Mouse (Mus musculus): ENCODE results near the gene 4930438A08Rik. TPM values are rescaled to one million over a fixed set of nuclear protein-coding genes. Genes with fewer than 3 reads are reported as not detected.

Gene 4930438A08Rik
- polyA plus RNA-seq, 1 experiment from 2014 or later: 0.16 TPM

DNA sequence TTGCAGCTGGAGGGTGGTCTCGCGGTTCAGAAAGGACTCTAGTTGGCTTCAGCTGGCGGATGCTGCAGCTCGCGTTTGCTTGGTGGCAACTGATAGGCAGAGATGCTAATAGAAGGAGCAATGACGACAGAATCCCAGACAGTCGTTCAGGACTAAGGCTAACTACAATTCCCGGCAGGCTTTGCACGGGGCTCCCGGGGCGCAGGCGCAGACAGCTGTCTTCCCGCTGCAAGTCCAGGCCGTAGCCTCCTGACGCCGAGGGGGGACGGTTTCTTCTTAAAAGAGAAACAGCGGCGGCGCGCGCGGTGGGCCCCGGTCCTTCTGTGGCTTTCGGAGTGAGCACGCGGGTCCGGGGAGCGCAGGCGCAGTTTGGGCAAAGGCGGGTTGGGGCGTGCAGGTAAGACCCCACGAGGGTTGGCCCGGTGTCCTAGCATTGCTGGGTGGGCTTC, 32.3 kb downstream of the 4930438A08Rik start, which contains the start of gene Zfp692:
TSS of gene Zfp692 (plus strand) at position 210 of the 449 bp plus-strand sequence.
- ATAC-seq (peak; percentile 72), DNase-seq (ENCODE audit: low spot score) (peak; percentile 98)
- TF ChIP-seq CTCF (IDR thresholded peaks at IDR 0.05): no peak
- no peak for TF ChIP-seq EP300 (IDR thresholded peaks at IDR 0.05)
- peaks cover 10% of the 10 kb centered on the region for H3K4me1 ChIP-seq (ENCODE audit: insufficient read depth, low read depth, low read length)
- H3K4me2 ChIP-seq (replicated peaks; ENCODE audit: low read depth, low read length): peak within 1 kb of the TSS; percentile 67
- H3K4me3 ChIP-seq (ENCODE audit: low read depth, low read length): peak within 1 kb of the TSS; percentile 43
- H3K27me3 ChIP-seq (replicated peaks; ENCODE audit: insufficient read depth, low read length): no peaks in the 10 kb centered on the region
- no peak within 1 kb of the TSS for H3K9ac ChIP-seq (replicated peaks; ENCODE audit: low read depth)
- under 1% methylated on average over 34 of the region's 34 CpGs for WGBS
- no peaks in the 10 kb centered on the region for H3K9me3 ChIP-seq (ENCODE audit: low read length)
- peak within 1 kb of the TSS; percentile 6 for H3K27ac ChIP-seq (ENCODE audit: low read length)
- no peaks in the 10 kb centered on the region for H3K36me3 ChIP-seq (ENCODE audit: insufficient read depth, low read length)

DNA sequence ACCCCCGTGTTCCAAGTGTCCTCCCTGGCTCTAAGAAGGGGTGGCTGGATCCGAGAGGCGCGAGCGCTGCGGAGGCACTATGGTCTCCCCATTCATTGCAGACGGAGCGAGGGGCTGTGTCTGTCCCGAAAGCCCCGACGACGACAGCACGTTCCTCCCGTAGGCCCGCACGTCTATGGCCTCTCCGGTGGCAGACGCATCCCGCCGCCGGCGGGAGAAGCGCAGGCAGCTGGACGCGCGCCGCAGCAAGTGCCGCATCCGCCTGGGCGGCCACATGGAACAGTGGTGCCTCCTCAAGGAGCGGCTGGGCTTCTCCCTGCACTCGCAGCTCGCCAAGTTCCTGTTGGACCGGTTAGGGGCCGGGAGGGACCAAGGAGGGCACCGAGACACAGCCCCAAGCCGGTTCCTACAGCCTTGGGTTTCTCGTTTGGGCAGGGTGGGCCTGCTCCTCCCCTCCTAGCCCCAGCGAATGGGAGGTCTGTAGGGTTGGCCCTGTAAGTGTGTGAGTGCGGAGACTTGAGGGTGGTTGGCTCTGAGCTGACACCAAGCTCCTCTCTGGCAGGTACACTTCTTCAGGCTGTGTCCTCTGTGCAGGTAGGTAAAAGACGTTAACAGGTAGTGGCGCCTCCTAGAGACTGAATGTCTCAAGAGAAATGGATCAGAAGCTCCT, 32.9 kb downstream of the 4930438A08Rik start:
- TF ChIP-seq EP300 (IDR thresholded peaks at IDR 0.05) (no peak), CTCF (IDR thresholded peaks at IDR 0.05) (peak; percentile 45)
- peak; percentile 79 for DNase-seq (ENCODE audit: low spot score)
- Histone ChIP-seq H3K27me3 (replicated peaks; ENCODE audit: insufficient read depth, low read length) (no peaks in the 10 kb centered on the region), H3K36me3 (ENCODE audit: insufficient read depth, low read length) (no peaks in the 10 kb centered on the region), H3K4me1 (ENCODE audit: insufficient read depth, low read depth, low read length) (peaks cover 10% of the 10 kb centered on the region), H3K4me2 (replicated peaks; ENCODE audit: low read depth, low read length) (peak overlapping the region; percentile 67), H3K4me3 (ENCODE audit: low read depth, low read length) (peak overlapping the region; percentile 43), H3K9ac (replicated peaks; ENCODE audit: low read depth) (no peak overlapping the region), H3K27ac (ENCODE audit: low read length) (peak overlapping the region; percentile 6), H3K9me3 (ENCODE audit: low read length) (no peaks in the 10 kb centered on the region)
- ATAC-seq: peak; percentile 71
- under 1% methylated on average over 42 of the region's 42 CpGs for WGBS

DNA sequence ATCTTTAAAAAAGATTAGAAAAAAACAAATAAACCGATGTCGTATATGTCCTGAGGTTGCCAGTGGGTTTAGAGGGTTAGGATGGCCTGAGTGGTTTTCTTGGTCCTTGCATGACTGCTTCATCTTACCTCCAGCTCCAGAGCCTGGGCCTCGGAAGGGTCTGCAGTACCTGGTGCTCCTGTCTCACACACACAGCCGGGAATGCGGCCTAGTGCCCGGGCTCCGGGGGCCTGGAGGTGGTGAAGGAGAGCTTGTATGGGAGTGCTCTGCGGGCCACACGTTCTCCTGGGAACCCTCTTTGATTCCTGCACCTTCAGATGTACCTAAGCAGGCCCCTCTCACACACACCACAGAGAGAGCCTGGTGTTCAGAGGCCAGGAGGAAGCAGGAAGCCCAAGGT, 34.1 kb downstream of the 4930438A08Rik start:
- no peak overlapping the region for H3K9ac ChIP-seq (replicated peaks; ENCODE audit: low read depth)
- no peaks in the 10 kb centered on the region for H3K36me3 ChIP-seq (ENCODE audit: insufficient read depth, low read length)
- no peak overlapping the region for H3K27ac ChIP-seq (ENCODE audit: low read length)
- TF ChIP-seq EP300 (IDR thresholded peaks at IDR 0.05) (no peak), CTCF (IDR thresholded peaks at IDR 0.05) (no peak)
- H3K9me3 ChIP-seq (ENCODE audit: low read length): no peaks in the 10 kb centered on the region
- DNase-seq (ENCODE audit: low spot score): no peak
- no peak overlapping the region for H3K4me2 ChIP-seq (replicated peaks; ENCODE audit: low read depth, low read length)
- H3K4me3 ChIP-seq (ENCODE audit: low read depth, low read length): no peak overlapping the region
- peaks cover 10% of the 10 kb centered on the region for H3K4me1 ChIP-seq (ENCODE audit: insufficient read depth, low read depth, low read length)
- ATAC-seq: no peak
- H3K27me3 ChIP-seq (replicated peaks; ENCODE audit: insufficient read depth, low read length): no peaks in the 10 kb centered on the region
- 93% methylated on average over 9 of the region's 9 CpGs for WGBS

DNA sequence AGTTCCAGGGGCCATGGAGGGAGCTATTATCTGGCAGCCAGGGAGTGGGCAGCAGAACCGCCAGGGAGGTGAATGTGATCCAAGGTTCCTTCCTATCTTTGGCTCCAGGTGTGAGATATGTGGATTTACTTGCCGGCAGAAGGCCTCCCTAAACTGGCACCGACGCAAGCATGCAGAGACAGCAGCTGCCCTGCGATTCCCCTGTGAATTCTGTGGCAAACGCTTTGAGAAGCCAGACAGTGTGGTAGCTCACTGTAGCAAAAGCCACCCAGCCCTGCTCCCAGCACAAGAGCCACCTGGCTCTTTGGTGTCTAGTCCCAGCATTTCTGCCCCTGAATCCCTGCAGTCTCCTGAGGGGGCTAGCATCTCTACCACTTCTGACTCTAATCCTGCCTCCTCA, 39.5 kb downstream of the 4930438A08Rik start:
- WGBS: 84% methylated on average over 6 of the region's 6 CpGs
- Histone ChIP-seq H3K4me2 (replicated peaks; ENCODE audit: low read depth, low read length) (no peak overlapping the region), H3K9ac (replicated peaks; ENCODE audit: low read depth) (no peak overlapping the region), H3K27ac (ENCODE audit: low read length) (no peak overlapping the region), H3K36me3 (ENCODE audit: insufficient read depth, low read length) (peaks cover 7% of the 10 kb centered on the region; the same call in 1 of the 2 replicates), H3K4me1 (ENCODE audit: insufficient read depth, low read depth, low read length) (no peaks in the 10 kb centered on the region), H3K9me3 (ENCODE audit: low read length) (no peaks in the 10 kb centered on the region), H3K27me3 (replicated peaks; ENCODE audit: insufficient read depth, low read length) (no peaks in the 10 kb centered on the region), H3K4me3 (ENCODE audit: low read depth, low read length) (no peak overlapping the region)
- TF ChIP-seq EP300 (IDR thresholded peaks at IDR 0.05) (no peak), CTCF (IDR thresholded peaks at IDR 0.05) (no peak)
- DNase-seq (ENCODE audit: low spot score) (no peak), ATAC-seq (no peak)

DNA sequence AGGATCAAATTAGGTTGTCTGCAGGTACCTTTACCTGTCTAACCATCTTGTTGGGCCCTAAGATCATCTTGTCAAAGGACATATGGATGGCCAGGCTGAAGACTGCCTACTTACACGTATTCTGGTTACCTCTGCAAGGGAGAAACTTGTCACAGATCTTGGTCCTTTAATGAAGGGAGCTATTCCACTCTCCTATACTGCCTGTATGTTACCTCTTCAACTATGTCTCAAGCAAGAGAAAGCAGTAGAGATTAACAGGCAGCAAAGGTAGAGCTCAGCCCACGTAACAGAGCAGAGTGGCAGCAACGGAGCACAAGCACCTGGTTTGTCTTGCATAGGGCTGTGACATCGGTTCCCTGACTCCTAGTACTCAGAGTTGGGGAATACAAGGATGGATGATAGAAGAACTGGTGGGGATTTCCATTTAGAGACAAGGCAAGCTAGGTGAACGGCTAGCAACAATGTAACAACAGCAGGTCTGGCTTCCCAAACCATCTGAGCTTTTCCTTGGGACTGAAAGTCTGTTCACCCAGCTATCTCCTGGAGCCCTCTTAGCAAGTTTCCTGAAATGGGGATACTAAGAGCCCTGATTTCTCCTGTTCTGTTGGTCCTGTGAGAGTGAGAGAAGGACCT, 41.1 kb downstream of the 4930438A08Rik start:
- Histone ChIP-seq H3K4me2 (replicated peaks; ENCODE audit: low read depth, low read length) (no peak overlapping the region), H3K4me3 (ENCODE audit: low read depth, low read length) (no peak overlapping the region), H3K9me3 (ENCODE audit: low read length) (no peaks in the 10 kb centered on the region), H3K9ac (replicated peaks; ENCODE audit: low read depth) (no peak overlapping the region), H3K4me1 (ENCODE audit: insufficient read depth, low read depth, low read length) (no peaks in the 10 kb centered on the region), H3K27me3 (replicated peaks; ENCODE audit: insufficient read depth, low read length) (no peaks in the 10 kb centered on the region), H3K27ac (ENCODE audit: low read length) (no peak overlapping the region), H3K36me3 (ENCODE audit: insufficient read depth, low read length) (peaks cover 7% of the 10 kb centered on the region; the same call in 1 of the 2 replicates)
- WGBS: 90% methylated on average over 5 of the region's 5 CpGs
- TF ChIP-seq EP300 (IDR thresholded peaks at IDR 0.05) (no peak), CTCF (IDR thresholded peaks at IDR 0.05) (no peak)
- ATAC-seq: no peak
- no peak for DNase-seq (ENCODE audit: low spot score)

DNA sequence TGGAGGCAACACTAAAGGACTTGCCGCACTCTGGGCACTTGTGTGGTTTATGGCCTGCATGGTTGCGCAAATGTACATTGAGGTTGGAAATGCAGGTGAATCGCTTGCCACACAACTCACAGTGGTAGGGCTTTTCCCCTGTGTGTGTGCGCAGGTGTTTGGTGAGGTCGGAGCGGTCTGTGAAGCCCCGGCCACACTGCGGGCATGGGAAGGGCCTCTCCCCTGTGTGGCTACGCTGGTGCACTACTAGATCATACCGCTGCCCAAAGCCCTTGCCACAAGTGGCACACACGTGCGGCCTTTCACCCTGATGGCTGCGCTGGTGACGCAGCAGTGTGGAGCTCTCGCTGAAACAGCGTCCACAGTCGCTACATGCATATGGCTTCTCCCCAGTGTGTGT, 41.7 kb downstream of the 4930438A08Rik start:
- H3K4me3 ChIP-seq (ENCODE audit: low read depth, low read length): no peak overlapping the region
- no peak overlapping the region for H3K27ac ChIP-seq (ENCODE audit: low read length)
- DNase-seq (ENCODE audit: low spot score): no peak
- no peak overlapping the region for H3K4me2 ChIP-seq (replicated peaks; ENCODE audit: low read depth, low read length)
- H3K36me3 ChIP-seq (ENCODE audit: insufficient read depth, low read length): peaks cover 7% of the 10 kb centered on the region; the same call in 1 of the 2 replicates
- ATAC-seq: no peak
- H3K9ac ChIP-seq (replicated peaks; ENCODE audit: low read depth): no peak overlapping the region
- WGBS: 82% methylated on average over 17 of the region's 17 CpGs
- H3K4me1 ChIP-seq (ENCODE audit: insufficient read depth, low read depth, low read length): no peaks in the 10 kb centered on the region
- no peaks in the 10 kb centered on the region for H3K27me3 ChIP-seq (replicated peaks; ENCODE audit: insufficient read depth, low read length)
- no peak for TF ChIP-seq CTCF (IDR thresholded peaks at IDR 0.05)
- TF ChIP-seq EP300 (IDR thresholded peaks at IDR 0.05): no peak
- H3K9me3 ChIP-seq (ENCODE audit: low read length): no peaks in the 10 kb centered on the region
